Mouse (Mus musculus): Measurements from ENCODE around the gene Atp8a2. TPM values are rescaled to one million over a fixed set of nuclear protein-coding genes. Genes with fewer than 3 reads are reported as not detected.
"Not testable (repeated sequence)": the region's sequence is repeated elsewhere in the genome, so short reads cannot be mapped to it uniquely, and the experiment has no call there.

Atp8a2 gene
- polyA plus RNA-seq, 1 experiment from 2014 or later = 13.0 TPM

GRCm38 (mm10) chr14:59625158-59625805 is 571.7 kb downstream of the Atp8a2 start, which contains the start of gene Shisa2:
TSS of gene Shisa2 (plus strand) at chr14:59625308.
- Histone ChIP-seq H3K27me3 (replicated peaks; ENCODE audit: control insufficient read depth, insufficient read depth, low read length) (0 out of 2 replicates have a peak, but pooled peaks cover 7% of the 10 kb centered on the region), H3K27ac (ENCODE audit: low read depth, low read length) (peak within 1 kb of the TSS; percentile 91), H3K4me1 (ENCODE audit: control insufficient read depth, insufficient read depth, low read length) (0 out of 2 replicates have a peak, but pooled peaks cover 5% of the 10 kb centered on the region), H3K4me3 (ENCODE audit: low read depth, low read length) (peak within 1 kb of the TSS; percentile 71), H3K36me3 (ENCODE audit: control insufficient read depth, insufficient read depth, low read length) (peaks cover 9% of the 10 kb centered on the region), H3K9ac (ENCODE audit: low read length) (peak within 1 kb of the TSS; percentile 87), H3K9me3 (replicated peaks; ENCODE audit: control insufficient read depth, low read length) (no peaks in the 10 kb centered on the region), H3K4me2 (ENCODE audit: low read length) (peak within 1 kb of the TSS; percentile 73)
- ATAC-seq (peak; percentile 81), DNase-seq (ENCODE audit: low spot score) (peak; percentile 93)
- under 1% methylated on average over 65 of the region's 65 CpGs for WGBS

- 0 out of 2 replicates have a peak, but pooled peaks cover 7% of the 10 kb centered on the region for H3K27me3 ChIP-seq (replicated peaks; ENCODE audit: control insufficient read depth, insufficient read depth, low read length)
- peak overlapping the region; percentile 73 for H3K4me2 ChIP-seq (ENCODE audit: low read length)
- no peak overlapping the region for H3K27ac ChIP-seq (ENCODE audit: low read depth, low read length)
- no peak overlapping the region for H3K4me3 ChIP-seq (ENCODE audit: low read depth, low read length)
- no peaks in the 10 kb centered on the region for H3K9me3 ChIP-seq (replicated peaks; ENCODE audit: control insufficient read depth, low read length)
- no peaks in the 10 kb centered on the region; the same call in 1 of the 2 replicates for H3K36me3 ChIP-seq (ENCODE audit: control insufficient read depth, insufficient read depth, low read length)
- H3K9ac ChIP-seq (ENCODE audit: low read length) = no peak overlapping the region
- DNase-seq (ENCODE audit: low spot score) = no peak
- H3K4me1 ChIP-seq (ENCODE audit: control insufficient read depth, insufficient read depth, low read length) = 0 out of 2 replicates have a peak, but pooled peaks cover 5% of the 10 kb centered on the region
- ATAC-seq = no peak
- 23% methylated on average over 9 of the region's 9 CpGs for WGBS
Measured at GRCm38 (mm10) chr14:59624326-59624885, 572.6 kb downstream of the Atp8a2 start.

GRCm38 (mm10) chr14:59616802-59617201 is 580.2 kb downstream of the Atp8a2 start:
- WGBS = 24% methylated on average over 7 of the region's 7 CpGs
- no peak overlapping the region for H3K9ac ChIP-seq (ENCODE audit: low read length)
- DNase-seq (ENCODE audit: low spot score) (no peak), ATAC-seq (no peak)
- H3K27me3 ChIP-seq (replicated peaks; ENCODE audit: control insufficient read depth, insufficient read depth, low read length) = no peaks in the 10 kb centered on the region; the same call in 1 of the 2 replicates
- H3K36me3 ChIP-seq (ENCODE audit: control insufficient read depth, insufficient read depth, low read length) = no peaks in the 10 kb centered on the region
- no peak overlapping the region for H3K4me2 ChIP-seq (ENCODE audit: low read length)
- no peaks in the 10 kb centered on the region for H3K4me1 ChIP-seq (ENCODE audit: control insufficient read depth, insufficient read depth, low read length)
- no peak overlapping the region for H3K27ac ChIP-seq (ENCODE audit: low read depth, low read length)
- no peak overlapping the region for H3K4me3 ChIP-seq (ENCODE audit: low read depth, low read length)
- H3K9me3 ChIP-seq (replicated peaks; ENCODE audit: control insufficient read depth, low read length) = no peaks in the 10 kb centered on the region

GRCm38 (mm10) chr14:59614149-59614548 is 582.8 kb downstream of the Atp8a2 start:
- not testable (repeated sequence) for H3K4me2 ChIP-seq (ENCODE audit: low read length); H3K9me3 ChIP-seq (replicated peaks; ENCODE audit: control insufficient read depth, low read length); DNase-seq (ENCODE audit: low spot score); H3K27me3 ChIP-seq (replicated peaks; ENCODE audit: control insufficient read depth, insufficient read depth, low read length); H3K36me3 ChIP-seq (ENCODE audit: control insufficient read depth, insufficient read depth, low read length); H3K4me3 ChIP-seq (ENCODE audit: low read depth, low read length); H3K9ac ChIP-seq (ENCODE audit: low read length); H3K4me1 ChIP-seq (ENCODE audit: control insufficient read depth, insufficient read depth, low read length); H3K27ac ChIP-seq (ENCODE audit: low read depth, low read length); ATAC-seq
- WGBS = 88% methylated on average over 3 of the region's 3 CpGs

GRCm38 (mm10) chr14:59612920-59613625 is 583.9 kb downstream of the Atp8a2 start:
- Histone ChIP-seq H3K9me3 (replicated peaks; ENCODE audit: control insufficient read depth, low read length) (no peaks in the 10 kb centered on the region), H3K27ac (ENCODE audit: low read depth, low read length) (no peak overlapping the region), H3K36me3 (ENCODE audit: control insufficient read depth, insufficient read depth, low read length) (no peaks in the 10 kb centered on the region), H3K27me3 (replicated peaks; ENCODE audit: control insufficient read depth, insufficient read depth, low read length) (no peaks in the 10 kb centered on the region; the same call in 1 of the 2 replicates), H3K4me2 (ENCODE audit: low read length) (no peak overlapping the region), H3K4me1 (ENCODE audit: control insufficient read depth, insufficient read depth, low read length) (no peaks in the 10 kb centered on the region), H3K9ac (ENCODE audit: low read length) (no peak overlapping the region), H3K4me3 (ENCODE audit: low read depth, low read length) (no peak overlapping the region)
- 49% methylated on average over 14 of the region's 14 CpGs for WGBS
- DNase-seq (ENCODE audit: low spot score) (peak; percentile 78), ATAC-seq (no peak)

GRCm38 (mm10) chr14:59607021-59607420 is 590.0 kb downstream of the Atp8a2 start:
- H3K27me3 ChIP-seq (replicated peaks; ENCODE audit: control insufficient read depth, insufficient read depth, low read length) = no peaks in the 10 kb centered on the region
- no peak overlapping the region for H3K4me2 ChIP-seq (ENCODE audit: low read length)
- no peaks in the 10 kb centered on the region for H3K36me3 ChIP-seq (ENCODE audit: control insufficient read depth, insufficient read depth, low read length)
- H3K4me3 ChIP-seq (ENCODE audit: low read depth, low read length) = no peak overlapping the region
- no peaks in the 10 kb centered on the region for H3K9me3 ChIP-seq (replicated peaks; ENCODE audit: control insufficient read depth, low read length)
- no peaks in the 10 kb centered on the region for H3K4me1 ChIP-seq (ENCODE audit: control insufficient read depth, insufficient read depth, low read length)
- no peak for ATAC-seq
- H3K27ac ChIP-seq (ENCODE audit: low read depth, low read length) = no peak overlapping the region
- WGBS = 70% methylated on average over 3 of the region's 3 CpGs
- H3K9ac ChIP-seq (ENCODE audit: low read length) = no peak overlapping the region
- DNase-seq (ENCODE audit: low spot score) = no peak

GRCm38 (mm10) chr14:59605671-59606353 is 591.2 kb downstream of the Atp8a2 start:
- H3K4me3 ChIP-seq (ENCODE audit: low read depth, low read length) = no peak overlapping the region
- H3K4me1 ChIP-seq (ENCODE audit: control insufficient read depth, insufficient read depth, low read length) = no peaks in the 10 kb centered on the region
- peak; percentile 58 for ATAC-seq
- no peak overlapping the region for H3K27ac ChIP-seq (ENCODE audit: low read depth, low read length)
- H3K27me3 ChIP-seq (replicated peaks; ENCODE audit: control insufficient read depth, insufficient read depth, low read length) = no peaks in the 10 kb centered on the region
- no peaks in the 10 kb centered on the region for H3K9me3 ChIP-seq (replicated peaks; ENCODE audit: control insufficient read depth, low read length)
- H3K4me2 ChIP-seq (ENCODE audit: low read length) = no peak overlapping the region
- whole genome bisulfite sequencing = 15% methylated on average over 5 of the region's 5 CpGs
- no peaks in the 10 kb centered on the region for H3K36me3 ChIP-seq (ENCODE audit: control insufficient read depth, insufficient read depth, low read length)
- peak; percentile 81 for DNase-seq (ENCODE audit: low spot score)
- no peak overlapping the region for H3K9ac ChIP-seq (ENCODE audit: low read length)

GRCm38 (mm10) chr14:59604002-59604645 is 592.9 kb downstream of the Atp8a2 start:
- H3K27ac ChIP-seq (ENCODE audit: low read depth, low read length) = no peak overlapping the region
- H3K4me1 ChIP-seq (ENCODE audit: control insufficient read depth, insufficient read depth, low read length) = no peaks in the 10 kb centered on the region
- H3K27me3 ChIP-seq (replicated peaks; ENCODE audit: control insufficient read depth, insufficient read depth, low read length) = no peaks in the 10 kb centered on the region
- no peaks in the 10 kb centered on the region for H3K36me3 ChIP-seq (ENCODE audit: control insufficient read depth, insufficient read depth, low read length)
- ATAC-seq = no peak
- H3K4me3 ChIP-seq (ENCODE audit: low read depth, low read length) = no peak overlapping the region
- H3K9ac ChIP-seq (ENCODE audit: low read length) = no peak overlapping the region
- peak; percentile 47 for DNase-seq (ENCODE audit: low spot score)
- no peak overlapping the region for H3K4me2 ChIP-seq (ENCODE audit: low read length)
- WGBS = 72% methylated on average over 5 of the region's 5 CpGs
- no peaks in the 10 kb centered on the region for H3K9me3 ChIP-seq (replicated peaks; ENCODE audit: control insufficient read depth, low read length)
